Mouse (Mus musculus) spleen, adult 2 months (tissue): ENCODE measurements around the gene Esp16.
"Not testable (repeated sequence)": the region's sequence is repeated elsewhere in the genome, so short reads cannot be mapped to it uniquely, and the experiment has no call there.

ENCODE experiments used
- CTCF ChIP-seq: fragments of 200-500 bp; IDR thresholded peaks from 2 replicates; pipeline ENCODE4 v1.5.1; 2011; ENCODE audit warnings: mild to moderate bottlenecking, inconsistent platforms; ENCODE audit not compliant: insufficient read depth, insufficient read length, insufficient replicate concordance; ENCODE audit errors: extremely low read depth
- POLR2A ChIP-seq: fragments of 200-500 bp; IDR thresholded peaks from 2 replicates; pipeline ENCODE4 v1.6.1; 2011; ENCODE audit warnings: low read depth, low read length, inconsistent platforms

DNA sequence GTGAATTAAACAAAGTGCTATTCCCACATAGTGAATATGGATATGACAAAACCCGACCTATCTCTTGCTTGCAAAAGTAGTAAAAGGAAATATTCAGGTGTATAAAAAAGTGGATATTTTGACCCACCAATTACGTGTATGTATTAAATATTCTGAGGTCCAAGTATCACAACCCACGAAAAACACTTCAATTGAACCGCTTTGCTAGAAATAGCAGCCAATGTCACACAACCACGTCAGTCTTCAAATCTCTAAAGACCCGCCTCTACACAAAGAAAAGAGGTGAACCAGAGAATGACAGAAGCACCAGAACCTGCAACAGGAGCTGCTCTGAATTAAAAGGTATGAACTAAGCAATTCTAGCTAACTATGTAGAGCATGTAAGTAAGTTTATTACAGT lies at the start of gene Esp16:
- TF ChIP-seq CTCF, POLR2A: not testable (repeated sequence)
